In genomic region chr13:39363637-39364036, GRCm38 (mm10) we compare ENCODE assay signal across 16 mouse cellular contexts.
DNase-seq lines count a peak whose midpoint lies in the region; ATAC-seq and TF ChIP-seq lines count a peak whose summit lies in the region.
"Had no signal": no experiment of that assay in that cellular context is flagged by ENCODE, and none has a peak within 500 bp of the region (broad histone marks: within the 10 kb centered on the region; RNA-seq: fewer than 3 reads in every experiment).

No protein-coding gene starts in this region.

- ATAC-seq in intestine, postnatal 0 days = no peak
- no peak for ATAC-seq in intestine, embryonic 16.5 days
- ATAC-seq in lung, postnatal 0 days = peak; percentile 14; the same call in 1 of the 2 replicates
- ATAC-seq: CD4-positive, CD25-positive, alpha-beta regulatory T cell, adult 4 months; forebrain, embryonic 15.5 days; hindbrain, embryonic 16.5 days; midbrain, embryonic 13.5 days had no signal

- TF ChIP-seq CTCF in intestine, postnatal 0 days (IDR thresholded peaks at IDR 0.05; ENCODE audit: low read depth) = peak; percentile 42
- peak; percentile 59 for TF ChIP-seq CTCF in lung, postnatal 0 days (IDR thresholded peaks at IDR 0.05)
- no peak for TF ChIP-seq CTCF in MEL (IDR thresholded peaks at IDR 0.05 in 2 of 3, conservative IDR thresholded peaks at IDR 0.05 in 1 of 3; ENCODE audit: control insufficient read depth in 1 of 3, insufficient read depth in 1 of 3, low read depth in 2 of 3, low read length in 3 of 3, poor library complexity in 1 of 3, severe bottlenecking in 1 of 3)
- no peak for TF ChIP-seq CTCF in cerebellum, adult 2 months (IDR thresholded peaks at IDR 0.05; ENCODE audit: borderline replicate concordance, insufficient read depth, low read depth, low read length)

- peak; percentile 56 for DNase-seq in lung, postnatal 0 days (ENCODE audit: low spot score)
- no peak for DNase-seq in lung, adult 18-20 months
- peak; percentile 1 for DNase-seq in MEL (ENCODE audit: low read depth, low spot score)
- peak; percentile 14 for DNase-seq in embryo, embryonic 9.5 days (ENCODE audit: extremely low spot score)
- no peak for DNase-seq in cerebellum, adult 2 months
- no peak for DNase-seq in layer of hippocampus, adult 9-10 months (ENCODE audit: low spot score)
- DNase-seq: gastrocnemius, postnatal 14 days had no signal

- no peak overlapping the region for H3K4me3 ChIP-seq in intestine, postnatal 0 days (ENCODE audit: low read depth, low read length)
- no peak overlapping the region for H3K4me3 ChIP-seq in intestine, embryonic 16.5 days (ENCODE audit: low read length)
- H3K4me3 ChIP-seq in lung, postnatal 0 days (ENCODE audit: low read depth, low read length) = no peak overlapping the region
- H3K4me3 ChIP-seq in MEL (ENCODE audit: control insufficient read depth in 1 of 2, insufficient read depth in 1 of 2, low read depth in 2 of 2, low read length in 2 of 2) = no peak overlapping the region
- no peak overlapping the region for H3K4me3 ChIP-seq in cerebellum, adult 2 months (replicated peaks; ENCODE audit: insufficient read depth, low read depth, low read length)
- H3K4me3 ChIP-seq: embryonic facial prominence, embryonic 15.5 days; forebrain, embryonic 15.5 days; lung, embryonic 15.5 days; midbrain, embryonic 13.5 days; neural tube, embryonic 12.5 days had no signal

- TF ChIP-seq POLR2A in MEL (IDR thresholded peaks at IDR 0.05; ENCODE audit: control insufficient read depth in 1 of 2, insufficient read depth in 1 of 2, low read depth in 1 of 2, low read length in 2 of 2, poor library complexity in 1 of 2) = no peak
- TF ChIP-seq POLR2A in cerebellum, adult 2 months (IDR thresholded peaks at IDR 0.05; ENCODE audit: borderline replicate concordance, insufficient read depth, low read length) = no peak

- no peak overlapping the region for H3K27ac ChIP-seq in intestine, postnatal 0 days (ENCODE audit: low read depth, low read length)
- no peak overlapping the region for H3K27ac ChIP-seq in intestine, embryonic 16.5 days (ENCODE audit: low read length)
- no peak overlapping the region for H3K27ac ChIP-seq in lung, postnatal 0 days (ENCODE audit: low read length)
- no peak overlapping the region for H3K27ac ChIP-seq in MEL (ENCODE audit: control insufficient read depth, low read depth, low read length)
- H3K27ac ChIP-seq in cerebellum, adult 2 months (ENCODE audit: insufficient read depth, low read length) = no peak overlapping the region
- H3K27ac ChIP-seq: embryonic facial prominence, embryonic 15.5 days; forebrain, embryonic 15.5 days; lung, embryonic 15.5 days; midbrain, embryonic 13.5 days; neural tube, embryonic 12.5 days had no signal

- H3K36me3 ChIP-seq in intestine, postnatal 0 days (ENCODE audit: control insufficient read depth, insufficient read depth) = no peaks in the 10 kb centered on the region
- no peaks in the 10 kb centered on the region for H3K36me3 ChIP-seq in intestine, embryonic 16.5 days (ENCODE audit: control insufficient read depth, insufficient read depth, low read length)
- no peaks in the 10 kb centered on the region for H3K36me3 ChIP-seq in lung, postnatal 0 days (ENCODE audit: insufficient read depth, low read length)
- H3K36me3 ChIP-seq in MEL (ENCODE audit: control insufficient read depth in 1 of 2, insufficient read depth in 2 of 2, low read length in 2 of 2) = no peaks in the 10 kb centered on the region
- H3K36me3 ChIP-seq: embryonic facial prominence, embryonic 15.5 days; forebrain, embryonic 15.5 days; lung, embryonic 15.5 days; midbrain, embryonic 13.5 days; neural tube, embryonic 12.5 days had no signal

- no peaks in the 10 kb centered on the region for H3K9me3 ChIP-seq in intestine, postnatal 0 days (ENCODE audit: control insufficient read depth)
- no peaks in the 10 kb centered on the region for H3K9me3 ChIP-seq in intestine, embryonic 16.5 days (ENCODE audit: control insufficient read depth, low read length)
- H3K9me3 ChIP-seq in lung, postnatal 0 days (ENCODE audit: low read length) = no peaks in the 10 kb centered on the region
- H3K9me3 ChIP-seq in MEL (replicated peaks; ENCODE audit: insufficient read depth, low read length) = no peaks in the 10 kb centered on the region
- H3K9me3 ChIP-seq: embryonic facial prominence, embryonic 15.5 days; forebrain, embryonic 15.5 days; lung, embryonic 15.5 days; midbrain, embryonic 13.5 days; neural tube, embryonic 12.5 days had no signal

- H3K9ac ChIP-seq in intestine, postnatal 0 days (ENCODE audit: low read depth, low read length) = no peak overlapping the region
- H3K9ac ChIP-seq in intestine, embryonic 16.5 days (ENCODE audit: low read depth, low read length) = no peak overlapping the region
- no peak overlapping the region for H3K9ac ChIP-seq in lung, postnatal 0 days (replicated peaks; ENCODE audit: low read depth)
- H3K9ac ChIP-seq in MEL (ENCODE audit: control insufficient read depth, low read depth, low read length, poor library complexity, severe bottlenecking) = no peak overlapping the region
- H3K9ac ChIP-seq: embryonic facial prominence, embryonic 15.5 days; forebrain, embryonic 15.5 days; lung, embryonic 15.5 days; midbrain, embryonic 13.5 days; neural tube, embryonic 12.5 days had no signal

- no peaks in the 10 kb centered on the region for H3K79me2 ChIP-seq in MEL (ENCODE audit: control insufficient read depth, insufficient read depth, low read length, poor library complexity)

- H3K27me3 ChIP-seq in intestine, postnatal 0 days (replicated peaks; ENCODE audit: control insufficient read depth, insufficient read depth, low read length) = no peaks in the 10 kb centered on the region
- no peaks in the 10 kb centered on the region for H3K27me3 ChIP-seq in intestine, embryonic 16.5 days (replicated peaks; ENCODE audit: control insufficient read depth, insufficient read depth, low read length)
- no peaks in the 10 kb centered on the region for H3K27me3 ChIP-seq in lung, postnatal 0 days (replicated peaks; ENCODE audit: insufficient read depth, low read length)
- no peaks in the 10 kb centered on the region for H3K27me3 ChIP-seq in MEL (ENCODE audit: control insufficient read depth in 1 of 2, insufficient read depth in 2 of 2, low read length in 2 of 2)
- no peaks in the 10 kb centered on the region for H3K27me3 ChIP-seq in cerebellum, adult 2 months (ENCODE audit: control insufficient read depth, insufficient read depth, low read length)
- H3K27me3 ChIP-seq: embryonic facial prominence, embryonic 15.5 days; forebrain, embryonic 15.5 days; lung, embryonic 15.5 days; midbrain, embryonic 13.5 days; neural tube, embryonic 12.5 days had no signal

- no peak for TF ChIP-seq RAD21 in MEL (IDR thresholded peaks at IDR 0.05; ENCODE audit: low read depth, low read length)

- 0 out of 2 replicates have a peak, but pooled peaks have one; percentile 18 for TF ChIP-seq EP300 in lung, postnatal 0 days (IDR thresholded peaks at IDR 0.05)
- TF ChIP-seq EP300 in MEL (IDR thresholded peaks at IDR 0.05; ENCODE audit: low read depth in 1 of 2, low read length in 2 of 2) = no peak

- no peaks in the 10 kb centered on the region for H3K4me1 ChIP-seq in intestine, postnatal 0 days (replicated peaks; ENCODE audit: control insufficient read depth, insufficient read depth, low read length)
- H3K4me1 ChIP-seq in intestine, embryonic 16.5 days (ENCODE audit: control insufficient read depth, insufficient read depth, low read length) = no peaks in the 10 kb centered on the region
- H3K4me1 ChIP-seq in lung, postnatal 0 days (ENCODE audit: insufficient read depth, low read depth, low read length) = no peaks in the 10 kb centered on the region
- no peaks in the 10 kb centered on the region for H3K4me1 ChIP-seq in MEL (ENCODE audit: control insufficient read depth in 1 of 2, insufficient read depth in 2 of 2, low read length in 2 of 2)
- H3K4me1 ChIP-seq in cerebellum, adult 2 months (ENCODE audit: control insufficient read depth, insufficient read depth, low read length) = 0 out of 2 replicates have a peak, but pooled peaks cover 2% of the 10 kb centered on the region
- H3K4me1 ChIP-seq: embryonic facial prominence, embryonic 15.5 days; forebrain, embryonic 15.5 days; lung, embryonic 15.5 days; midbrain, embryonic 13.5 days; neural tube, embryonic 12.5 days had no signal

- WGBS in intestine, postnatal 0 days = 60% methylated on average over 4 of the region's 4 CpGs
- WGBS in intestine, embryonic 16.5 days = 61% methylated on average over 4 of the region's 4 CpGs
- WGBS in lung, postnatal 0 days = 26% methylated on average over 4 of the region's 4 CpGs
- 58% methylated on average over 4 of the region's 4 CpGs for WGBS in cerebellum, adult 2 months

- no peak overlapping the region for H3K4me2 ChIP-seq in intestine, postnatal 0 days (replicated peaks; ENCODE audit: low read depth)
- H3K4me2 ChIP-seq in intestine, embryonic 16.5 days (ENCODE audit: low read depth, low read length) = no peak overlapping the region
- no peak overlapping the region for H3K4me2 ChIP-seq in lung, postnatal 0 days (replicated peaks; ENCODE audit: low read depth, low read length)
- H3K4me2 ChIP-seq: embryonic facial prominence, embryonic 15.5 days; forebrain, embryonic 15.5 days; lung, embryonic 15.5 days; midbrain, embryonic 13.5 days; neural tube, embryonic 12.5 days had no signal

TF ChIP-seq in MEL, 35 proteins besides CTCF, POLR2A, EP300 and RAD21:
- TF ChIP-seq ELF1 (IDR thresholded peaks at IDR 0.05; ENCODE audit: low read depth, low read length) = no peak

Comparison
In these comparisons a context has a peak if more than half of its experiments do, and no peak if none do; other contexts are left out.
1. DNase-seq: peak in lung, postnatal 0 days (single experiment), MEL (single experiment) and embryo, embryonic 9.5 days (single experiment); none in lung, adult 18-20 months (0 of 2), cerebellum, adult 2 months (0 of 2) and layer of hippocampus, adult 9-10 months (single experiment).
2. CTCF ChIP-seq: peak in intestine, postnatal 0 days (single experiment) and lung, postnatal 0 days (single experiment); none in MEL (0 of 3) and cerebellum, adult 2 months (single experiment).